Mouse (Mus musculus) erythroblast, embryonic 14.5 days (primary cell): ENCODE measurements around the gene Lgals1.

Experiments
- GATA1 ChIP-seq: IDR thresholded peaks from 2 replicates; pipeline ENCODE4 v1.6.1; 2012; ENCODE audit warnings: low read length, inconsistent platforms, mixed read lengths
- TAL1 ChIP-seq: IDR thresholded peaks from 3 replicates; pipeline ENCODE4 v1.6.1; 2012; ENCODE audit warnings: low read length, inconsistent platforms, mixed read lengths

DNA sequence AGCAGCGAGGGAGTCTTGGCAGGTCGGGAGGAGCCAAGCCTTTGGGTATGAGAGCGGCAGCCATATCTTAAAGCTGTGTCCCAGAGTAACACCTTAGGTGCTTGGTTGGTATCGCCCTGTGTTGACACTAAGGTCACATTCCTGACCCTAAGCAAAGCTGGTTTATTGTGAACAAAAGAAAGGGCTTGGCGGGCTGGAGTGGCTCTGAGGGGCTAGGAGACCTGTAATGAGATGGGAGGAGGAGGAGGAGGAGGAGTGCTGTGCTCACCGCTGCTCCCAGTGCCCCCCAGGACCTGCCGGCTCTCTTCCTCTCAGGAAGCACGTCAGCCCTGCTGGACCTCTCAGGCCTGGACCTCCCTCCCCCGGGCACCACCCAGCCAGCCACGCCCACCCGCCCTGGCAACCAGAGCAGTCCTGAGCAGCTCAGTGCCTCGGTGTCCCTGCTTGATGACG is 37.1 kb upstream of the Lgals1 start:
- TF ChIP-seq TAL1 (no peak), GATA1 (no peak)
